Mouse (Mus musculus) hindbrain, embryonic 10.5 days (tissue): Measurements from ENCODE around the gene D1Ertd622e. TPM values are rescaled to one million over a fixed set of nuclear protein-coding genes. Genes with fewer than 3 reads are reported as not detected.

Experiments used
- DNase-seq: peaks from one replicate; pipeline ENCODE4 v3.0.0-alpha.2; 2017; ENCODE audit warnings: low spot score
- H3K27ac ChIP-seq: fragments of 300-500 bp; sonication (generic); 2 replicates; pipeline ENCODE4 v1.5.1; 2016; ENCODE audit warnings: mild to moderate bottlenecking, moderate library complexity
- H3K27me3 ChIP-seq: fragments of 300-500 bp; sonication (generic); 2 replicates; pipeline ENCODE4 v1.6.1; 2016; ENCODE audit warnings: mild to moderate bottlenecking; ENCODE audit not compliant: poor library complexity, insufficient read depth, severe bottlenecking
- H3K36me3 ChIP-seq: fragments of 300-500 bp; sonication (generic); 2 replicates; pipeline ENCODE4 v1.6.1; 2016; ENCODE audit warnings: mild to moderate bottlenecking, moderate library complexity
- H3K4me1 ChIP-seq: fragments of 300-500 bp; sonication (generic); replicated peaks from 2 replicates; pipeline ENCODE4 v1.6.1; 2016; ENCODE audit warnings: mild to moderate bottlenecking
- H3K4me3 ChIP-seq: fragments of 300-500 bp; sonication (generic); 2 replicates; pipeline ENCODE4 v1.5.1; 2016; ENCODE audit warnings: mild to moderate bottlenecking, moderate library complexity
- H3K9me3 ChIP-seq: fragments of 300-500 bp; sonication (generic); 2 replicates; pipeline ENCODE4 v1.6.1; 2016; ENCODE audit warnings: mild to moderate bottlenecking, moderate library complexity
- WGBS: fragments of 180-500 bp; shearing (Covaris S2); methylation state at CpG from one replicate; pipeline ENCODE4 v1.1.7; 2016; 5-methylcytosine and 5-hydroxymethylcytosine counted together
- polyA plus RNA-seq: library from polyadenylated mRNA; unstranded; fragments of >200 nt; fragmentation: Nextera tagmentation; extraction: Ambion mirVana; gene quantifications from 2 replicates; pipeline ENCODE4 v1.2.1, GENCODE M21; 2016

Gene D1Ertd622e
- polyA plus RNA-seq, 1 experiment from 2014 or later, result 25.2 TPM

- Histone ChIP-seq H3K9me3 (no peaks in the 10 kb centered on the region), H3K27ac (no peak overlapping the region), H3K4me3 (no peak overlapping the region), H3K36me3 (no peaks in the 10 kb centered on the region), H3K27me3 (no peaks in the 10 kb centered on the region), H3K4me1 (no peaks in the 10 kb centered on the region)
- 91% methylated on average over 3 of the region's 3 CpGs for WGBS
- no peak for DNase-seq
Observed at GRCm38 (mm10) chr1:97562867-97563266, 99.0 kb downstream of the D1Ertd622e start.

Other genes starting within 250 kb of the D1Ertd622e start
- 14.7 and 16.6 TPM in 2 replicates for gene Gin1, start 108.1 kb upstream of the D1Ertd622e start, polyA plus RNA-seq
- 35.8 and 40.3 TPM in 2 replicates for gene Ppip5k2, start 108.3 kb upstream of the D1Ertd622e start, polyA plus RNA-seq